In the genomic region with DNA sequence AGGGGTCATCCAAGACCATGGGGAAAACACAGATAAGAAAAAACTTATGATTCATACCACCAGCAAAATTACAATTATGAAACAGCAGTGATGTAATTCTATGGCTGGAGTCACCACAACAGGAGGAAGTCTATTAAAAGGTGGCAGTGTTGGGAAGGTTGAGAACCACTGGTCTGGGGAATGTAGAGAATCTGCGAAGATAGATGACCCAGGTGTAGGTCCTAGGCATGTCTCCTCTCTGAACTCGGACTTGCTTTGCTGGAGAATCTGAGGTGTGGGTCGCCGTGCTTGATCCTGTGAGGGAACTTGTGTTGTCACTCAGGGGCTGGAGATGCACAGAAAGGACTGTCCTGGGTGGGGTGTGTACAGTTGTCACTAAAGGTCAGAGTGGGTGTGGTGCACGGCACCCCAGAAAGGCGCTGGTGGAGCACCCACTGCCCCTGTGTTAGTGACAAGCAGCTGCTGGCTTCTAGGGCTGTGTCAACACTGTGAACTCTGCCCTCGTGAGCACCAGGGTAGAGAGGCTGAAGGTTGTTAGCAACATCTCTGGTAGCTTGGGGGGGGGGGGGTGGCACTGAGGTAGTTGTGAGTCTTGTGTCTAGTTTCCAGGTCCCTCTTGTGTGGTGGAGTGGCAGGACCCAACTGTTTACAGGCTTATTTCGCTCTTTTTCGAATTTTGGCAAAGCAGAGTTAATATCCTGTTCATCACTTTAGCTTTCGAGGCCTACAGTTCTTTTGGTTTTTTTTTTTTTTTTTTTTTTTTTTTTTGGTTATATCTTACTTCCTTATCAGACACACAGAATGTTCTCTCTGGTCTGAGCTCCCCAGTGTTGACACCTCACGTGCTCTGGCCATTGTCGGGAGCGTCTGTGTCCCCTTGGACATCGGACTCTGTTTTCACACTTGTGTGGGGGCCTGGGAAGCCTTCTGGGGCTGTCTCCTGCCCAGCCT, we compare ENCODE assay signal across 13 mouse cellular contexts. TPM values are rescaled to one million over a fixed set of nuclear protein-coding genes. Genes with fewer than 3 reads are reported as not detected.
DNase-seq lines count a peak whose midpoint lies in the region; ATAC-seq and TF ChIP-seq lines count a peak whose summit lies in the region.
"Had no signal": no experiment of that assay in that cellular context is flagged by ENCODE, and none has a peak within 500 bp of the region (broad histone marks: within the 10 kb centered on the region; RNA-seq: fewer than 3 reads in every experiment).

No protein-coding gene starts in this region.

- TF ChIP-seq EP300 in lung, postnatal 0 days (IDR thresholded peaks at IDR 0.05), result no peak

- ATAC-seq in lung, postnatal 0 days, result peak; percentile 8; the same call in 1 of the 2 replicates
- ATAC-seq in G1E (ENCODE audit: extremely low read depth, insufficient number of reproducible peaks, low FRiP score, poor library complexity, severe bottlenecking), result no peak
- ATAC-seq in intestine, embryonic 15.5 days, result peak; percentile 50; the same call in 1 of the 2 replicates
- peak; percentile 58 for ATAC-seq in monocyte, adult 5-6 weeks (replicated peaks; ENCODE audit: insufficient number of reproducible peaks, low FRiP score, low TSS enrichment, poor library complexity, severe bottlenecking)
- ATAC-seq: midbrain, embryonic 16.5 days had no signal

- 76% methylated on average over 14 of the region's 14 CpGs for WGBS in lung, postnatal 0 days
- 75% methylated on average over 14 of the region's 14 CpGs for WGBS in intestine, embryonic 15.5 days

- DNase-seq in lung, postnatal 0 days (ENCODE audit: low spot score), result no peak
- no peak for DNase-seq in lung, postnatal 10 days
- no peak for DNase-seq in G1E (ENCODE audit: low spot score)
- no peak for DNase-seq in right cerebral cortex, adult 18-20 months
- DNase-seq in embryo, embryonic 9.5 days (ENCODE audit: extremely low spot score), result no peak
- no peak for DNase-seq in kidney, adult 18-20 months
- DNase-seq: adrenal gland, postnatal 14 days; cerebellum, adult 2 months; heart, postnatal 14 days had no signal

- H3K27me3 ChIP-seq in lung, postnatal 0 days (replicated peaks; ENCODE audit: insufficient read depth, low read length), result no peaks in the 10 kb centered on the region
- no peaks in the 10 kb centered on the region; the same call in 1 of the 2 replicates for H3K27me3 ChIP-seq in G1E (ENCODE audit: insufficient read depth, low read length)
- no peaks in the 10 kb centered on the region for H3K27me3 ChIP-seq in intestine, embryonic 15.5 days (replicated peaks)
- H3K27me3 ChIP-seq: limb, embryonic 15.5 days had no signal

- no peaks in the 10 kb centered on the region for H3K9me3 ChIP-seq in lung, postnatal 0 days (ENCODE audit: low read length)
- H3K9me3 ChIP-seq in G1E (replicated peaks), result no peaks in the 10 kb centered on the region
- H3K9me3 ChIP-seq in intestine, embryonic 15.5 days, result no peaks in the 10 kb centered on the region
- H3K9me3 ChIP-seq: limb, embryonic 15.5 days had no signal

- no peak overlapping the region for H3K4me2 ChIP-seq in lung, postnatal 0 days (replicated peaks; ENCODE audit: low read depth, low read length)
- no peak overlapping the region for H3K4me2 ChIP-seq in intestine, embryonic 15.5 days (replicated peaks)
- H3K4me2 ChIP-seq: limb, embryonic 15.5 days had no signal

- H3K9ac ChIP-seq in lung, postnatal 0 days (replicated peaks; ENCODE audit: low read depth), result no peak overlapping the region
- H3K9ac ChIP-seq in intestine, embryonic 15.5 days, result no peak overlapping the region
- H3K9ac ChIP-seq: limb, embryonic 15.5 days had no signal

- H3K27ac ChIP-seq in lung, postnatal 0 days (ENCODE audit: low read length), result no peak overlapping the region
- 0 out of 2 replicates have a peak overlapping the region, but pooled peaks have one; percentile 15 for H3K27ac ChIP-seq in intestine, embryonic 15.5 days

- H3K36me3 ChIP-seq in lung, postnatal 0 days (ENCODE audit: insufficient read depth, low read length), result no peaks in the 10 kb centered on the region
- H3K36me3 ChIP-seq in G1E (replicated peaks), result peaks cover 60% of the 10 kb centered on the region
- no peaks in the 10 kb centered on the region for H3K36me3 ChIP-seq in intestine, embryonic 15.5 days
- H3K36me3 ChIP-seq: limb, embryonic 15.5 days had no signal

- no peak for TF ChIP-seq CTCF in lung, postnatal 0 days (IDR thresholded peaks at IDR 0.05)
- TF ChIP-seq CTCF in G1E (IDR thresholded peaks at IDR 0.05; ENCODE audit: low read depth, low read length), result no peak

- H3K4me1 ChIP-seq in lung, postnatal 0 days (ENCODE audit: insufficient read depth, low read depth, low read length), result peaks cover 13% of the 10 kb centered on the region; the same call in 1 of the 2 replicates
- H3K4me1 ChIP-seq in G1E (ENCODE audit: insufficient read depth, low read depth, low read length), result peaks cover 58% of the 10 kb centered on the region
- H3K4me1 ChIP-seq in intestine, embryonic 15.5 days (replicated peaks), result peaks cover 44% of the 10 kb centered on the region

- H3K4me3 ChIP-seq in lung, postnatal 0 days (ENCODE audit: low read depth, low read length), result no peak overlapping the region
- peak overlapping the region; percentile 11; the same call in 1 of the 2 replicates for H3K4me3 ChIP-seq in G1E (ENCODE audit: low read depth, low read length)
- no peak overlapping the region for H3K4me3 ChIP-seq in intestine, embryonic 15.5 days (replicated peaks)
- H3K4me3 ChIP-seq: limb, embryonic 15.5 days had no signal

RNA-seq across cellular contexts. Expression of gene Stk10, which starts 21.3 kb away (rescaled TPM):
- 1.9 and 2.4 TPM in 2 replicates for polyA plus RNA-seq in lung, postnatal 0 days (2015; fragmentation: Nextera tagmentation; extraction: Ambion mirVana)
- total RNA-seq in G1E (2014; fragmentation: Nextera tagmentation) (31.0 and 31.4 TPM in 2 replicates), G1E (2017) (47.5 and 52.1 TPM in 2 replicates)
- 30.1 and 36.0 TPM in 2 replicates for polyA plus RNA-seq in G1E (2012)
- polyA plus RNA-seq in intestine, embryonic 15.5 days (2015; fragmentation: Nextera tagmentation; extraction: Ambion mirVana), result 3.6 and 4.3 TPM in 2 replicates
- 432 to 527 TPM (median 505 TPM) in 3 replicates for total RNA-seq in monocyte, adult 5-6 weeks (2017)

RNA-seq across cellular contexts. Expression of gene Efcab9, which starts 22.5 kb away (rescaled TPM):
- polyA plus RNA-seq in lung, postnatal 0 days (2015; fragmentation: Nextera tagmentation; extraction: Ambion mirVana), result 0.18 and 0.30 TPM in 2 replicates
- total RNA-seq in G1E (2014; fragmentation: Nextera tagmentation) (1.4 and 4.6 TPM in 2 replicates), G1E (2017) (3.5 and 5.5 TPM in 2 replicates)
- polyA plus RNA-seq in G1E (2012), result 0.12 TPM in 1 of 2 replicates, not detected in the other
- 0.35 and 0.64 TPM in 2 replicates for polyA plus RNA-seq in intestine, embryonic 15.5 days (2015; fragmentation: Nextera tagmentation; extraction: Ambion mirVana)
- total RNA-seq in monocyte, adult 5-6 weeks (2017), result 9.8 to 11.3 TPM (median 10.5 TPM) in 3 replicates
- total RNA-seq: adrenal gland, postnatal 14 days had no signal
- polyA plus RNA-seq: limb, embryonic 15.5 days; midbrain, embryonic 16.5 days had no signal
